ENCODE assay signal across 8 mouse cellular contexts in genomic region chr7:131409321-131409987, GRCm38 (mm10). TPM values are rescaled to one million over a fixed set of nuclear protein-coding genes. Genes with fewer than 3 reads are reported as not detected.
DNase-seq lines count a peak whose midpoint lies in the region; ATAC-seq lines count a peak whose summit lies in the region.

No protein-coding gene starts in this region.

- WGBS in heart, embryonic 16.5 days, result 8% methylated on average over 16 of the region's 16 CpGs
- WGBS in liver, embryonic 13.5 days (ENCODE audit: insufficient replicate concordance), result 6% methylated on average over 16 of the region's 16 CpGs

- peak overlapping the region; percentile 62 for H3K4me2 ChIP-seq in heart, embryonic 16.5 days (ENCODE audit: low read depth, low read length)
- peak overlapping the region; percentile 95 for H3K4me2 ChIP-seq in liver, embryonic 13.5 days

- H3K36me3 ChIP-seq in heart, embryonic 16.5 days (ENCODE audit: control insufficient read depth, insufficient read depth), result no peaks in the 10 kb centered on the region
- peaks cover 3% of the 10 kb centered on the region; the same call in 1 of the 2 replicates for H3K36me3 ChIP-seq in liver, embryonic 13.5 days
- H3K36me3 ChIP-seq in splenic B cell, adult 2 months (ENCODE audit: control insufficient read depth, insufficient read depth, low read length, poor library complexity, severe bottlenecking), result no peaks in the 10 kb centered on the region

- H3K4me3 ChIP-seq in heart, embryonic 16.5 days (ENCODE audit: low read length), result peak overlapping the region; percentile 76
- H3K4me3 ChIP-seq in liver, embryonic 13.5 days (replicated peaks), result peak overlapping the region; percentile 99

- H3K27me3 ChIP-seq in heart, embryonic 16.5 days (ENCODE audit: control insufficient read depth, insufficient read depth, low read length), result no peaks in the 10 kb centered on the region
- no peaks in the 10 kb centered on the region for H3K27me3 ChIP-seq in liver, embryonic 13.5 days
- no peaks in the 10 kb centered on the region for H3K27me3 ChIP-seq in splenic B cell, adult 2 months (ENCODE audit: control insufficient read depth, insufficient read depth, low read length, poor library complexity, severe bottlenecking)

- no peak overlapping the region for H3K27ac ChIP-seq in heart, embryonic 16.5 days (ENCODE audit: low read length)
- H3K27ac ChIP-seq in liver, embryonic 13.5 days, result peak overlapping the region; percentile 86

- no peaks in the 10 kb centered on the region for H3K9me3 ChIP-seq in heart, embryonic 16.5 days (replicated peaks; ENCODE audit: control insufficient read depth, low read length)
- no peaks in the 10 kb centered on the region for H3K9me3 ChIP-seq in liver, embryonic 13.5 days (replicated peaks)

- peak; percentile 10; the same call in 1 of the 2 replicates for ATAC-seq in common myeloid progenitor, adult 5-6 weeks (replicated peaks; ENCODE audit: low read depth, poor library complexity, severe bottlenecking)
- no peak for ATAC-seq in heart, embryonic 16.5 days (replicated peaks; ENCODE audit: extremely low read depth, insufficient read depth, low FRiP score)
- ATAC-seq in liver, embryonic 13.5 days (ENCODE audit: low read depth), result no peak

- DNase-seq in retina, embryonic 14.5 days (ENCODE audit: low spot score), result peak; percentile 39
- no peak for DNase-seq in retina, postnatal 1 day
- DNase-seq in liver, embryonic 13.5 days, result no peak
- DNase-seq in splenic B cell, adult 2 months (ENCODE audit: low read depth, low spot score), result peak; percentile 13
- no peak for DNase-seq in urinary bladder, adult 18-20 months (ENCODE audit: low spot score in 2 of 2)
- DNase-seq in cerebellum, adult 9-11 months, result no peak

- H3K4me1 ChIP-seq in heart, embryonic 16.5 days (ENCODE audit: control insufficient read depth, insufficient read depth, low read length), result peaks cover 9% of the 10 kb centered on the region
- peaks cover 32% of the 10 kb centered on the region for H3K4me1 ChIP-seq in liver, embryonic 13.5 days (replicated peaks)

- peak overlapping the region; percentile 86 for H3K9ac ChIP-seq in heart, embryonic 16.5 days (ENCODE audit: low read length)
- peak overlapping the region; percentile 98 for H3K9ac ChIP-seq in liver, embryonic 13.5 days

RNA-seq across cellular contexts. Expression of gene Ikzf5, which starts 0.9 kb away (rescaled TPM):
- 23.5 and 28.7 TPM in 2 replicates for total RNA-seq in common myeloid progenitor, adult 5-6 weeks (2017)
- 7.9 and 9.2 TPM in 2 replicates for polyA plus RNA-seq in heart, embryonic 16.5 days (2015; fragmentation: Nextera tagmentation; extraction: Ambion mirVana)
- 11.0 and 16.6 TPM in 2 replicates for polyA plus RNA-seq in liver, embryonic 13.5 days (2015; fragmentation: Nextera tagmentation; extraction: Ambion mirVana)

RNA-seq across cellular contexts. Expression of gene Acadsb, which starts 0.9 kb away (rescaled TPM):
- 36.0 and 44.2 TPM in 2 replicates for total RNA-seq in common myeloid progenitor, adult 5-6 weeks (2017)
- 101 and 105 TPM in 2 replicates for polyA plus RNA-seq in heart, embryonic 16.5 days (2015; fragmentation: Nextera tagmentation; extraction: Ambion mirVana)
- polyA plus RNA-seq in liver, embryonic 13.5 days (2015; fragmentation: Nextera tagmentation; extraction: Ambion mirVana), result 26.4 and 39.0 TPM in 2 replicates

RNA-seq across cellular contexts. Expression of gene Pstk, which starts 38.5 kb away (rescaled TPM):
- 18.9 TPM in 2 replicates for total RNA-seq in common myeloid progenitor, adult 5-6 weeks (2017)
- 87.1 and 95.5 TPM in 2 replicates for polyA plus RNA-seq in heart, embryonic 16.5 days (2015; fragmentation: Nextera tagmentation; extraction: Ambion mirVana)
- polyA plus RNA-seq in liver, embryonic 13.5 days (2015; fragmentation: Nextera tagmentation; extraction: Ambion mirVana), result 31.2 and 34.3 TPM in 2 replicates

RNA-seq across cellular contexts. Expression of gene 2310057M21Rik, which starts 46.9 kb away (rescaled TPM):
- total RNA-seq in common myeloid progenitor, adult 5-6 weeks (2017), result 7.0 and 11.1 TPM in 2 replicates
- 19.2 and 22.2 TPM in 2 replicates for polyA plus RNA-seq in heart, embryonic 16.5 days (2015; fragmentation: Nextera tagmentation; extraction: Ambion mirVana)
- polyA plus RNA-seq in liver, embryonic 13.5 days (2015; fragmentation: Nextera tagmentation; extraction: Ambion mirVana), result 11.1 and 12.4 TPM in 2 replicates

Comparison
In these comparisons a context has a peak if more than half of its experiments do, and no peak if none do; other contexts are left out.
1. DNase-seq: peak in retina, embryonic 14.5 days (single experiment) and splenic B cell, adult 2 months (single experiment); none in retina, postnatal 1 day (single experiment), liver, embryonic 13.5 days (single experiment), urinary bladder, adult 18-20 months (0 of 2) and cerebellum, adult 9-11 months (single experiment).